Mouse (Mus musculus) spleen, adult 2 months (tissue): ENCODE results near the gene Olfr1312. TPM values are rescaled to one million over a fixed set of nuclear protein-coding genes. Genes with fewer than 3 reads are reported as not detected.
"Not testable (repeated sequence)": the region's sequence is repeated elsewhere in the genome, so short reads cannot be mapped to it uniquely, and the experiment has no call there.

Experiments used
- DNase-seq, 2 experiments: peaks; one replicate each; pipeline versions ENCODE4 v3.0.0 to v3.0.0-alpha.2; 2012 to 2021; ENCODE audit warnings: low spot score in 2 of 2, low read depth in 1 of 2
- H3K27ac ChIP-seq: fragments of 200-500 bp; 2 replicates; pipeline ENCODE4 v1.5.1; 2012; ENCODE audit warnings: low read length, inconsistent platforms; ENCODE audit not compliant: insufficient read depth
- H3K27me3 ChIP-seq: fragments of 200-500 bp; 2 replicates; pipeline ENCODE4 v1.6.1; 2012; ENCODE audit warnings: mild to moderate bottlenecking, moderate library complexity, low read length, inconsistent platforms; ENCODE audit not compliant: control insufficient read depth, insufficient read depth
- H3K36me3 ChIP-seq: fragments of 200-500 bp; 2 replicates; pipeline ENCODE4 v1.6.1; 2012; ENCODE audit warnings: mild to moderate bottlenecking, low read length, inconsistent platforms; ENCODE audit not compliant: control insufficient read depth, insufficient read depth
- H3K4me1 ChIP-seq: fragments of 200-500 bp; 2 replicates; pipeline ENCODE4 v1.6.1; 2011; ENCODE audit warnings: inconsistent platforms; ENCODE audit not compliant: control insufficient read depth, insufficient read depth, insufficient read length
- H3K4me3 ChIP-seq: fragments of 200-500 bp; 2 replicates; pipeline ENCODE4 v1.5.1; 2011; ENCODE audit warnings: mild to moderate bottlenecking, inconsistent platforms; ENCODE audit not compliant: insufficient read depth, insufficient read length; ENCODE audit errors: extremely low read depth
- CTCF ChIP-seq: fragments of 200-500 bp; IDR thresholded peaks from 2 replicates; pipeline ENCODE4 v1.5.1; 2011; ENCODE audit warnings: mild to moderate bottlenecking, inconsistent platforms; ENCODE audit not compliant: insufficient read depth, insufficient read length, insufficient replicate concordance; ENCODE audit errors: extremely low read depth
- POLR2A ChIP-seq: fragments of 200-500 bp; IDR thresholded peaks from 2 replicates; pipeline ENCODE4 v1.6.1; 2011; ENCODE audit warnings: low read depth, low read length, inconsistent platforms
- WGBS: fragments of 180-500 bp; shearing (Covaris S2); methylation state at CpG from one replicate; pipeline ENCODE4 v1.1.7; 2018; 5-methylcytosine and 5-hydroxymethylcytosine counted together
- polyA plus RNA-seq: library from polyadenylated mRNA; depleted of rRNA; stranded (reverse); fragments of >200 nt; gene quantifications from 2 replicates; pipeline ENCODE4 v1.2.3, GENCODE M21; 2012; rRNA removed

Gene Olfr1312
- not detected in 2 replicates for polyA plus RNA-seq

DNA sequence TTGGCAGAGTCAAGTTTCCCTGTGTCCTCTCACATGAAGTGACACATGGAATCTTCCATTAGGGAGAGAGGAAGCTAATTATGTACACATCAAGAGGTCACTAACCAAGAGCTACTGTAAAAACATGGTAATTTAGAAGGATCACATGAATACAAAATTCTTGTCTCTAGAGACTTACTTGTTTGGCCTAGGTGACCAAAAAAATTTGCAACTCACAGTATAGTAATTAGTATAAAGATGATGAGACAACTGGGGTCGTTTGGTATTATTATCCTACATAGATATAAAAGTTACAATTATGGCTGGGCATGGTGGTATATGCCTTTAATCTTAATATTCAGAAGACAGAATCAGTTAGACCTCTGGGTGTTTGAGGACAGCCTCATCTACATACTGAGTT is at the start of gene Olfr1312:
TSS of gene Olfr1312 (minus strand) at position 101 of the 400 bp plus-strand sequence.
- 24% methylated on average over 1 of the region's 1 CpGs for WGBS
- Histone ChIP-seq H3K4me1 (no peaks in the 10 kb centered on the region), H3K4me3 (no peak within 1 kb of the TSS), H3K27ac (no peak within 1 kb of the TSS), H3K27me3 (no peaks in the 10 kb centered on the region), H3K36me3 (no peaks in the 10 kb centered on the region)
- TF ChIP-seq POLR2A (no peak), CTCF (no peak)
- DNase-seq, result no peak

DNA sequence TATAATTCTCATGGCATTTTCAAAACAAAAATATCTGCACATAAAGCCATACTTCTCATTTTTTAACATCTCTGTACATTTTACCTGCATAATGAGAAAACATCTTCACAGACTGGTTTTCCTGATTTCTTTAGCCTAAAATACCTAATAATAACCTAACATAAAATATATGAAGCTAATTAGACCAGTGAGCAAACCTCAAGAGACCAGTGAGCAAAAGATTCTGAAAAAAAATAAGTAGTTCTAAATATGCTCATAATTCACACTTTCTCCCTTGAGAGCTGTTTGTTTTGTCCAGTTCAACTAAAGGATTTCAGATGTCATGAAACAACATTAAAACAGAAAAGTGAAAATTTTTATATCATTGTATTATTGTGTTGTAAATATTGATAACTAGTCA is 46.6 kb upstream of the Olfr1312 start, which contains the start of gene Olfr1314:
TSS of gene Olfr1314 (minus strand) at position 101 of the 400 bp plus-strand sequence.
- TF ChIP-seq CTCF (no peak), POLR2A (no peak)
- no peaks in the 10 kb centered on the region for H3K36me3 ChIP-seq
- no peaks in the 10 kb centered on the region for H3K27me3 ChIP-seq
- H3K27ac ChIP-seq, result no peak within 1 kb of the TSS
- no peak for DNase-seq
- H3K4me1 ChIP-seq, result no peaks in the 10 kb centered on the region
- no peak within 1 kb of the TSS for H3K4me3 ChIP-seq

DNA sequence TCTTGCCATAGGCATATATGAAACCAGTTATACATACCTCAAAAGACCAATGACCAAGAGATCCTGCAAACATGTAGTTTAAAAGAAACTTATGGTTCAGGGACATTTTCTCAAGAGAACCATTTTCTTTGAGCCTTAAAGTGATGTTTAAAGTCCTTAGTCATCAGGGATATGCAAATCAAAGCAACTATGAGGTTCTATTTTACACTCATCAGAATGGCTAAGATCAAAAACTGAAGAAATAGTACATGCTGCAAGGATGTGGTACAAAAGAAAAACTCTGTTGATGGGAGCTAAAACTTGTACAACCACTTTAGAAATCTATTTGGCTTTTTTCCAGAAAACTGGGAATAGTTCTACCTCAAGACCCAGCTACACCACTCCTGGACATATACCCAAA is 27.7 kb upstream of the Olfr1312 start, which contains the start of gene Olfr1313:
TSS of gene Olfr1313 (minus strand) at position 101 of the 400 bp plus-strand sequence.
- no peaks in the 10 kb centered on the region for H3K36me3 ChIP-seq
- no peak for DNase-seq
- no peak for TF ChIP-seq POLR2A
- no peak for TF ChIP-seq CTCF

DNA sequence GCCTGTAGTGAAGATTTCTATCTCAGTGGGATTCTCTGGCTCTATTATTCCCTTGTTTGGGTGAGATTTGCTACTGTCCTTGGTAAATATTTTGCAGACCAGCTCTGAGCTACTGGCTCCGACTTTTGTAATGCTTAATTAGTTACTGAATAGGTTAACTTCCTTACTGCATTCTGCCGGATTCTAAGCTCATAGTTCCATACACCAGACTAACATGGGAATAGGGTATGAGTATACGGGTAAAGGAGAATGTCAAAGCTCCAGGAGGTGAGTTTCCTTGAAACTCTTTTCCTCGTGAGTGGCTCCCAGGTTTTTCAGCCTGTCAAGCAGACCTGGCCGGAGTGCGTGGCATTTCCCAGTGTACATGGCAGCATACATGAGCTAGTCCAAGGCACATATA is 23.1 kb downstream of the Olfr1312 start:
- not testable (repeated sequence) for H3K27ac ChIP-seq, DNase-seq, H3K27me3 ChIP-seq, H3K4me1 ChIP-seq, H3K4me3 ChIP-seq, H3K36me3 ChIP-seq
- 54% methylated on average over 6 of the region's 6 CpGs for WGBS

More for the DNA sequence above, 27.7 kb upstream of the Olfr1312 start, which contains the start of gene Olfr1313:
- H3K27ac ChIP-seq, result no peak within 1 kb of the TSS
- H3K4me1 ChIP-seq, result no peaks in the 10 kb centered on the region
- no peaks in the 10 kb centered on the region for H3K27me3 ChIP-seq
- H3K4me3 ChIP-seq, result no peak within 1 kb of the TSS

DNA sequence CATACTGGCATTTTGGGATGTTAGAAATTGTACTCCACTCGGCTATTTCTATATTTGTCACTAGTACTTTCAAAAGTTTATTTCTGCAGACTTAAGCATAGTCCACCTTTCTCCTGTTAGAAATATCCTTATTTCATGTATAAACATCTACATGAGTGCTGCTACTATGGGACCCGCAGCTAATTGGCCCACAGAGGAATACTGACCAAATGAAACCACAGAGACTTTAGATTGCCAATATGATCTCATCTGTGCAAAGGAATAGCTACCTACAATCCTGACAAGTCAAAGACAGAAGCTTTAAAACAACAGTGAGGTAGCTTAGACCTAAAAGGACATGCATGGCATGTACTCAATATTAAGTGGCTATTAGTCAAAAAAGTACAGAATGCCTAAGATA is 25.7 kb downstream of the Olfr1312 start, which contains the start of gene Olfr1311:
TSS of gene Olfr1311 (minus strand) at position 101 of the 400 bp plus-strand sequence.
- Histone ChIP-seq H3K27me3 (no peaks in the 10 kb centered on the region), H3K36me3 (no peaks in the 10 kb centered on the region), H3K4me3 (no peak within 1 kb of the TSS), H3K4me1 (no peaks in the 10 kb centered on the region), H3K27ac (no peak within 1 kb of the TSS)
- DNase-seq, result no peak
- 85% methylated on average over 2 of the region's 2 CpGs for WGBS
- TF ChIP-seq CTCF (no peak), POLR2A (no peak)

DNA sequence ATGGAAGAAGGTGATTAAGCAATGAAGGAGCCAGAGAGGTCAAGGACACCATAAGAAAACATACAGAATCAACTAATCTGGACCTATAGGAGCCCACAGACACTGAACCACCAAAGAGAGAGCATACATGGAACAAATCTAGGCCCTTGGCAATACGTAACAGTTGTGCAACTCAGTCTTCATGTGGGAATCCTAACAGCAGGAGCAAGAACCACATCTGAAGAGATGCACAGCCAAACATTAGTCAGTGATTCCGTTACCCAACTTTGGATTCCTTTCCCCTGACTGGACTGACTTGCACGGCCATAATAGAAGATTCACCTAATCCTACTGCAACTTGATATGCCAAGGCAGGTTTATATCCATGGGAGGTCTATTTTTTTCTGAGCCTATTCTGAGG is 35.1 kb downstream of the Olfr1312 start:
- H3K27me3 ChIP-seq, result no peaks in the 10 kb centered on the region
- WGBS, result 83% methylated on average over 3 of the region's 3 CpGs

DNA sequence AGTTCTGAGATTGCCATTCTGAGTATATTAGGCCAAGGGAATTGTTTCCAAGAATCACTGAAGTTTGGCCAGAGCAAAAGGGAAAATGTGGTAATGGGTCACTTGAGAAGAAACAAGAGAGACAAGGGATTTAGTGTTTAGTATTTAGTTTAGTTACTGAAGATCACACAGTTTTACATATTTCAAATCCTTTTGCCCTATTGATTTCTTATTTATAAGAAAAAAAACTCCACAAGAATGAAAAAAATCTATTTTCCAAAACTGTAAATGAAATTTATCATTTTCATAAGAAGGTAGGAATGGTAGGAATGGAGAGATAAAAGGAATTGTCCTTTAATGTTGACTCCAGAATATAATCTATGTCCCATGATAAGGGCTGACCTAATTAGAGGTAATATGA is 37.4 kb downstream of the Olfr1312 start, which contains the start of gene Olfr1310:
TSS of gene Olfr1310 (minus strand) at position 101 of the 400 bp plus-strand sequence.
- TF ChIP-seq CTCF (no peak), POLR2A (no peak)
- H3K27ac ChIP-seq, result no peak within 1 kb of the TSS
- H3K36me3 ChIP-seq, result no peaks in the 10 kb centered on the region
- H3K4me3 ChIP-seq, result no peak within 1 kb of the TSS
- H3K27me3 ChIP-seq, result no peaks in the 10 kb centered on the region
- no peaks in the 10 kb centered on the region for H3K4me1 ChIP-seq
- DNase-seq, result no peak

More for the DNA sequence above, 35.1 kb downstream of the Olfr1312 start:
- Histone ChIP-seq H3K27ac (no peak overlapping the region), H3K4me3 (no peak overlapping the region), H3K36me3 (no peaks in the 10 kb centered on the region), H3K4me1 (no peaks in the 10 kb centered on the region)
- TF ChIP-seq CTCF, result no peak
- TF ChIP-seq POLR2A, result no peak
- DNase-seq, result no peak

DNA sequence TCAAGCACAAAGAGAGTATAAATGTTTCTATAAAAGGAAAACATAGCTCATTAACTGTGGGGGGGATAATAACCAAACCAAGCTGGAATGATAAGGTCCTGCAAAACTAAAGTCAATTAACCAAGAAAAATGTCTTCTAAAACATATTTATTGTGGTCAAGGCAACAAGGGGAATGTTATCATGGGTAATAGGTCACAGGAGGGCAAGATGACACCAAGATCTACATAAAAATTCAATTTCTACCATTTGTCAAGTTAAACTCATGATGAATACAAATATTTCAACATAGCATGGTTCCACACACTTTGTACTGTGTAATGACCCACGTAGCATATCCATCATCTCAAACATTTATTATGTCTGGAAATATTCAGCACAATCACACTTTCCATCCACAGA is 59.9 kb downstream of the Olfr1312 start, which contains the start of gene Olfr1309:
TSS of gene Olfr1309 (minus strand) at position 101 of the 400 bp plus-strand sequence.
- Histone ChIP-seq H3K4me1 (no peaks in the 10 kb centered on the region), H3K36me3 (no peaks in the 10 kb centered on the region), H3K27me3 (no peaks in the 10 kb centered on the region), H3K27ac (no peak within 1 kb of the TSS), H3K4me3 (no peak within 1 kb of the TSS)
- no peak for TF ChIP-seq CTCF
- no peak for TF ChIP-seq POLR2A
- DNase-seq, result no peak
- 47% methylated on average over 1 of the region's 1 CpGs for WGBS

Other genes starting within 250 kb of the Olfr1312 start
- gene Olfr1303, start 229.9 kb downstream of the Olfr1312 start, polyA plus RNA-seq, result not detected in 2 replicates
- not detected in 2 replicates for gene Olfr1305, start 173.1 kb downstream of the Olfr1312 start, polyA plus RNA-seq
- gene Olfr1306, start 134.0 kb downstream of the Olfr1312 start, polyA plus RNA-seq, result not detected in 2 replicates
- not detected in 2 replicates for gene Olfr1307, start 100.8 kb downstream of the Olfr1312 start, polyA plus RNA-seq
- not detected in 2 replicates for gene Olfr1308, start 85.3 kb downstream of the Olfr1312 start, polyA plus RNA-seq
- not detected in 2 replicates for gene Olfr1309, start 60.0 kb downstream of the Olfr1312 start, polyA plus RNA-seq
- gene Olfr1310, start 37.5 kb downstream of the Olfr1312 start, polyA plus RNA-seq, result not detected in 2 replicates
- not detected in 2 replicates for gene Olfr1311, start 25.8 kb downstream of the Olfr1312 start, polyA plus RNA-seq
- not detected in 2 replicates for gene Olfr1313, start 27.6 kb upstream of the Olfr1312 start, polyA plus RNA-seq
- not detected in 2 replicates for gene Olfr1314, start 46.5 kb upstream of the Olfr1312 start, polyA plus RNA-seq
- gene Olfr1315-ps1, start 65.2 kb upstream of the Olfr1312 start, polyA plus RNA-seq, result not detected in 2 replicates
- not detected in 2 replicates for gene Olfr1316, start 84.7 kb upstream of the Olfr1312 start, polyA plus RNA-seq
- not detected in 2 replicates for gene Olfr1317, start 90.1 kb upstream of the Olfr1312 start, polyA plus RNA-seq
- gene Olfr1318, start 104.0 kb upstream of the Olfr1312 start, polyA plus RNA-seq, result not detected in 2 replicates
- gene Lpcat4, start 189.2 kb upstream of the Olfr1312 start, polyA plus RNA-seq, result 44.6 and 55.6 TPM in 2 replicates
- not detected in 2 replicates for gene Nutm1, start 209.1 kb upstream of the Olfr1312 start, polyA plus RNA-seq
- gene Nop10, start 211.7 kb upstream of the Olfr1312 start, polyA plus RNA-seq, result 42.0 and 47.2 TPM in 2 replicates
- 58.0 and 74.0 TPM in 2 replicates for gene Slc12a6, start 215.6 kb upstream of the Olfr1312 start, polyA plus RNA-seq
- not detected in 2 replicates for gene Gm21985, start 216.1 kb upstream of the Olfr1312 start, polyA plus RNA-seq